Mouse (Mus musculus) ES-E14 (cell line): Measurements from ENCODE around the gene Cass4. TPM values are rescaled to one million over a fixed set of nuclear protein-coding genes. Genes with fewer than 3 reads are reported as not detected.

Experiments used
- DNase-seq: peaks from one replicate; pipeline ENCODE4 v3.0.0-alpha.2; 2013; ENCODE audit warnings: low read depth, low spot score
- H3K27ac ChIP-seq: 2 replicates; pipeline ENCODE4 v1.5.1; 2012; ENCODE audit warnings: low read depth, mild to moderate bottlenecking, low read length, moderate library complexity, mixed read lengths; ENCODE audit not compliant: poor library complexity, insufficient read depth, severe bottlenecking
- H3K36me3 ChIP-seq: 2 replicates; pipeline ENCODE4 v1.6.1; 2012; ENCODE audit warnings: mild to moderate bottlenecking, low read length, moderate library complexity, mixed read lengths; ENCODE audit not compliant: control insufficient read depth, poor library complexity, insufficient read depth, severe bottlenecking
- H3K4me1 ChIP-seq, 2 experiments: fragments of 150-350 bp in 1 of 2; sonication (generic) in 1 of 2; 2 replicates each; pipeline ENCODE4 v1.6.1; 2012; ENCODE audit warnings: low read length in 2 of 2, mild to moderate bottlenecking in 1 of 2, mixed read lengths in 1 of 2; ENCODE audit not compliant: control insufficient read depth in 2 of 2, insufficient read depth in 2 of 2, poor library complexity in 1 of 2
- H3K4me3 ChIP-seq, 2 experiments: fragments of 150-350 bp in 1 of 2; sonication (generic) in 1 of 2; 2 replicates each; pipeline ENCODE4 v1.5.1; 2012; ENCODE audit warnings: low read length in 2 of 2, low read depth in 1 of 2, mild to moderate bottlenecking in 1 of 2, mixed read lengths in 1 of 2; ENCODE audit not compliant: insufficient read depth in 1 of 2, poor library complexity in 1 of 2, severe bottlenecking in 1 of 2
- H3K9ac ChIP-seq: 2 replicates; pipeline ENCODE4 v1.6.1; 2012; ENCODE audit warnings: low read depth, mild to moderate bottlenecking, low read length, mixed read lengths; ENCODE audit not compliant: poor library complexity, insufficient read depth, severe bottlenecking
- H3K9me3 ChIP-seq: fragments of 150-350 bp; sonication (generic); 2 replicates; pipeline ENCODE4 v1.6.1; 2012; ENCODE audit warnings: low read depth, mild to moderate bottlenecking, low read length; ENCODE audit not compliant: control insufficient read depth, insufficient read depth
- CHD2 ChIP-seq: IDR thresholded peaks from 2 replicates; pipeline ENCODE4 v1.6.1; 2014; ENCODE audit warnings: mild to moderate bottlenecking, low read depth, low read length, inconsistent platforms
- HCFC1 ChIP-seq: IDR thresholded peaks from 2 replicates; pipeline ENCODE4 v1.6.1; 2012; ENCODE audit warnings: low read length, inconsistent platforms, borderline replicate concordance; ENCODE audit not compliant: insufficient read depth
- MAFK ChIP-seq: IDR thresholded peaks from 2 replicates; pipeline ENCODE4 v1.6.1; 2014; ENCODE audit warnings: mild to moderate bottlenecking, low read depth, low read length, inconsistent platforms; ENCODE audit not compliant: insufficient read depth
- ZC3H11A ChIP-seq: IDR thresholded peaks from 2 replicates; pipeline ENCODE4 v1.6.1; 2012; ENCODE audit warnings: low read depth, mild to moderate bottlenecking, inconsistent platforms, low read length, borderline replicate concordance
- ZNF384 ChIP-seq: IDR thresholded peaks from 2 replicates; pipeline ENCODE4 v1.6.1; 2012; ENCODE audit warnings: low read depth, low read length, inconsistent platforms
- in situ Hi-C, 2 experiments: fragments of 600-800 bp; cut with MboI; formaldehyde crosslinking; loops; one replicate each; pipeline ENCODE4 v1.15.1; 2025; ENCODE audit warnings: low sequenced_read_pairs in 2 of 2, inconsistent platforms in 1 of 2; ENCODE audit not compliant: unreplicated experiment in 2 of 2
- total RNA-seq: library from RNA; depleted of rRNA; stranded (reverse); fragments of 300-350 nt; gene quantifications from 2 replicates; pipeline ENCODE4 v1.2.3, GENCODE M21; 2012

The Cass4 gene
- total RNA-seq, 1 experiment = 2.8 TPM

DNA sequence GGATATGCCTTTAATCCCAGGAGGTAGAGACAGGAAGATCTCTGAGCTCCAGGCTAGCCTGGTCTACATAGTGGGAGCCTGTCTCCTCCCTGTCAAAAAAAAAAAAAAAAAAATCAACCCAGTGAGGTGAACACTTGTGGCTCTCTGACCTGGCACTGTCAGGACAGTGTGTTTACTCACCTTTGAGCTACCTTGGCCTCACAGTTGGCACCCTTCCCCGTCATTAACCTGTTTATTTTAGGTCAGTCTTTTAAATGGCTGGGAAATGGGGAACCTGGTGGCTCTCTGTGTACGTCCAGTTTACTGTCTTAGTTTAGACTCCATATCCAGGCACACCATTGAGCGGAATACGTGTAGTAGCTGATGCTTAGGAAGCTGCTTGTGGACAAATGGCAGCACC is 58.4 kb downstream of the Cass4 start:
- no peak overlapping the region for H3K4me3 ChIP-seq
- no peaks in the 10 kb centered on the region for H3K9me3 ChIP-seq
- no peak for TF ChIP-seq ZC3H11A
- TF ChIP-seq CHD2 = no peak
- TF ChIP-seq MAFK = no peak
- no peak for TF ChIP-seq HCFC1
- TF ChIP-seq ZNF384 = no peak
- peaks cover 38% of the 10 kb centered on the region for H3K36me3 ChIP-seq
- H3K4me1 ChIP-seq = no peaks in the 10 kb centered on the region
- no peak overlapping the region for H3K9ac ChIP-seq
- no peak overlapping the region for H3K27ac ChIP-seq
- in situ Hi-C loops = no loop called here
- no peak for DNase-seq

DNA sequence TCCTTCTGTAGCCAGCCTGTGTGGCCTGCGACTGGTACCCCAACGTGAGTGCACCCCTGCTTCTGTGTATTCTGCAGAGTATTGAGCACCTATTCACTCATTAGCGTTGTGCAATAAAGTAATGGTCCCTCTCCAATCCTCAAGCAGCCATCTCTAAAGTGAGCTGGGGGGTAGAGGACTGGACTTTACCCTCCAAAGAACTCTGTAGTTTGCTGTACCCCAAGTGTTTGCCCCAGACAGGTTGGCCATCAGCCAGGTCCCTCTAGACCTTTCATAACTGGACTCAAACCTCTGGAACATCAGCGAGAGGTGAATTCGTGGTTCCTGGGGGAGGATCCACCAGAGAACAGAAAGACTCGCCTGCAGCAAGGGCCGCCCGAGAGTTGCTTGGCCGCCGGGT is 58.9 kb downstream of the Cass4 start:
- DNase-seq = no peak
- no peaks in the 10 kb centered on the region for H3K9me3 ChIP-seq
- H3K4me3 ChIP-seq = no peak overlapping the region
- no peaks in the 10 kb centered on the region for H3K4me1 ChIP-seq
- in situ Hi-C loops = no loop called here
- H3K9ac ChIP-seq = no peak overlapping the region
- no peak for TF ChIP-seq ZNF384
- no peak for TF ChIP-seq ZC3H11A
- no peak for TF ChIP-seq CHD2
- no peak for TF ChIP-seq MAFK
- TF ChIP-seq HCFC1 = no peak
- peaks cover 37% of the 10 kb centered on the region for H3K36me3 ChIP-seq
- no peak overlapping the region for H3K27ac ChIP-seq

DNA sequence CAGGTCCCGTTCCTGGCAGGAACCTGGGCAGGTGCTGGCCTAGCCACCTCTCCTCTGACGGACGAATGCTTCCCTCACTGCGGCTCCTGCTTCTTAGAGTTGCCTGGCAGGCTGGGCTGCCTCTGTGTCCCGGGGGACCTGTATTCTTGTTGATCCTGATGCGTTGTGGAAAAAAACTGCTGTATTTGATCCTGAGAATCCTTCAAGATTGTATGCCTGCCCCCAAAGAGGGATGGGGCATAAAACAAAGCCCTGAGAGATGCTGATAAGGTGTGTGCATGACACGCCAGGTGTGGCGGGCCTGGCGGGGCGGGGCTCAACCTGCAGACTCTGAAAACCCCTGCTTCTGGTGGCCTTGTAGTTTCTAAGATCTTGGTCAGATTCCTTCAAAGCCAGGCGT is 64.9 kb downstream of the Cass4 start, which contains the start of gene Gcnt7:
Gcnt7 (minus strand) TSS at position 101 of the 400 bp plus-strand sequence.
- DNase-seq = no peak
- Histone ChIP-seq H3K9ac (no peak within 1 kb of the TSS), H3K9me3 (no peaks in the 10 kb centered on the region), H3K27ac (no peak within 1 kb of the TSS), H3K4me3 (no peak within 1 kb of the TSS), H3K4me1 (no peaks in the 10 kb centered on the region), H3K36me3 (peaks cover 14% of the 10 kb centered on the region; the same call in 1 of the 2 replicates)
- no peak for TF ChIP-seq CHD2
- TF ChIP-seq ZC3H11A = no peak
- no peak for TF ChIP-seq HCFC1
- no peak for TF ChIP-seq MAFK
- no peak for TF ChIP-seq ZNF384
- in situ Hi-C loops = no loop called here

DNA sequence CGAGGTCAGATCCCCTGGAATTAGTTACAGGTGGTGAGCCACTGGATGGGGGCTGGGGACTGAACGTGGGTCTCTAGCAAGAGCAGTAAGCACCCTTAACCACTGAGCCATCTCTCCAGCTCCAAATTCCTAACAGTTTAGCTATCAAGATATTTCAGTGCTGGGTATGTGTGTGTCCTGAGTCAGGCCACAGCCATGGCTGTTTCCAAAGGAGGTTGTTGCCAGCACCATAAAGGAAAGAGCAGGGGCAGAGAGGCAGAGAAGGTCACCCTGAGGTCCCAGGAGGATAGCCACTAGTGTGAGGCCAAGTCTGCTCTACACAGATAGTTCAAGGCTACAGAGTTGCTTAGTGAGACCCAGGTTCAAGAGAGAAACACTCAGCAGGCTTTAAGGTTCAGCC is 67.1 kb downstream of the Cass4 start:
- no peak for DNase-seq
- H3K4me1 ChIP-seq = no peaks in the 10 kb centered on the region
- no peak overlapping the region for H3K27ac ChIP-seq
- TF ChIP-seq ZNF384 (no peak), HCFC1 (no peak), CHD2 (no peak), MAFK (no peak), ZC3H11A (no peak)
- no peak overlapping the region for H3K9ac ChIP-seq
- peaks cover 19% of the 10 kb centered on the region; the same call in 1 of the 2 replicates for H3K36me3 ChIP-seq
- H3K4me3 ChIP-seq = no peak overlapping the region
- no peaks in the 10 kb centered on the region for H3K9me3 ChIP-seq
- in situ Hi-C loops = no loop called here

DNA sequence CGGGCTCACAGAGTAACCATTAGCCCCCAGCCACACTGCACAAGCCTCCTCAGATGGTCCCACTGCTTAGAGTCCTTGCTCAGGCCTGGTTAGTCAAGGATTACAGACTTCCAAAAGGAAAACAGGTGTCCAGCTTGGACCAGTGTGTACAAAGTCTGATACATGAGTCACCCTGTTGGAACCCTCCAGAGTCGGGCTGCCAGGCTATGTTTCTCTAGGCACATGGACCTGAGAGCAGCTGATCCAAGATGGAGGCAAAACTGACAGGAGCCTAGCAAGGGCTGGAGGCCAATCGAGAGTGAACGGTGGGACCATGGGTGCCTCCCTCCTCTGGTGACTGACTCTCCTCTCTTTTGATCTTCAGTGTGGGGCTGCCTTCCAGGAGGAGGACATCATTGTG is 69.2 kb downstream of the Cass4 start:
- no peaks in the 10 kb centered on the region for H3K4me1 ChIP-seq
- no peaks in the 10 kb centered on the region for H3K9me3 ChIP-seq
- H3K4me3 ChIP-seq = no peak overlapping the region
- in situ Hi-C loops = no loop called here
- no peak for DNase-seq
- peaks cover 30% of the 10 kb centered on the region for H3K36me3 ChIP-seq
- no peak for TF ChIP-seq ZC3H11A
- TF ChIP-seq MAFK = no peak
- TF ChIP-seq ZNF384 = no peak
- no peak for TF ChIP-seq HCFC1
- TF ChIP-seq CHD2 = no peak
- no peak overlapping the region for H3K9ac ChIP-seq
- no peak overlapping the region for H3K27ac ChIP-seq
